ENCODE assay signal across 26 mouse cellular contexts in the genomic region with DNA sequence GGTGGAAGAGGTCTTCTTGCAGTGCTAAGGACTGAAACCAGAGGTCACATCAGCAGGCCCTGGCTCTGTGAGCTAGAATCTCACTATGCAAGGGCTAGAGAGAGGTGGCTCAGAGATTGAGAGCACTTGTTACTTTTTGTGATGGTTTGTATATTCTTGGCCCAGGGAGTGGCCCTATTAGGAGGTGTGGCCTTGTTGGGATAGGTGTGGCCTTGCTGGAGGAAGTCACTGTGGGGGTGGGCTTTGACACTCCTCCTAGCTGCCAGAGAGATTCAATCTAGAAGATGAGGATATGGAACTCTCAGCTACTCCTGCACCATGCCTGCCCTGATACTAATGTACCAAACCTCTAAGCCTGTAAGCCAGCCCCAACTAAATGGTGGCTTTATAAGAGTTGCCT. TPM values are rescaled to one million over a fixed set of nuclear protein-coding genes. Genes with fewer than 3 reads are reported as not detected.
DNase-seq lines count a peak whose midpoint lies in the region; ATAC-seq and TF ChIP-seq lines count a peak whose summit lies in the region.
"Had no signal": no experiment of that assay in that cellular context is flagged by ENCODE, and none has a peak within 500 bp of the region (broad histone marks: within the 10 kb centered on the region; RNA-seq: fewer than 3 reads in every experiment).

No protein-coding gene starts in this region.

- in situ Hi-C loops in ES-E14 (cut with MboI; ENCODE audit: low sequenced_read_pairs in 2 of 2, unreplicated experiment in 2 of 2), result no loop called here

- DNase-seq in heart, postnatal 4 days, result no peak
- DNase-seq in 416B (ENCODE audit: low read depth) (peak; percentile 31), ES-E14 (ENCODE audit: low read depth, low spot score) (peak; percentile 38)
- no peak for DNase-seq in liver, embryonic 11.5 days (ENCODE audit: low spot score)
- no peak for DNase-seq in adrenal gland, adult 2 months
- DNase-seq in cerebellum, adult 11-12 months, result no peak
- DNase-seq: adrenal gland, postnatal 36 days; cerebellum, adult 18-20 months; heart, adult 18-20 months; right cerebral cortex, postnatal 25 days; thymus, postnatal 25 days had no signal

- H3K4me3 ChIP-seq in heart, embryonic 11.5 days (ENCODE audit: low read depth, low read length), result no peak overlapping the region
- no peak overlapping the region for H3K4me3 ChIP-seq in ES-E14 (ENCODE audit: insufficient read depth in 1 of 2, low read depth in 1 of 2, low read length in 2 of 2, poor library complexity in 1 of 2, severe bottlenecking in 1 of 2)
- H3K4me3 ChIP-seq in liver, embryonic 11.5 days (ENCODE audit: low read depth, low read length), result no peak overlapping the region
- H3K4me3 ChIP-seq: forebrain, embryonic 12.5 days; limb, embryonic 15.5 days had no signal

- 0 out of 2 replicates have a peak overlapping the region, but pooled peaks have one; percentile 90 for H3K4me2 ChIP-seq in heart, embryonic 11.5 days
- peak overlapping the region; percentile 89; the same call in 1 of the 2 replicates for H3K4me2 ChIP-seq in liver, embryonic 11.5 days

- H3K4me1 ChIP-seq in heart, embryonic 11.5 days (ENCODE audit: control insufficient read depth, insufficient read depth, low read length), result peaks cover 6% of the 10 kb centered on the region
- H3K4me1 ChIP-seq in ES-E14 (ENCODE audit: control insufficient read depth in 2 of 2, insufficient read depth in 2 of 2, low read length in 2 of 2, poor library complexity in 1 of 2), result peaks cover 7 to 10% of the 10 kb centered on the region in 2 experiments
- H3K4me1 ChIP-seq in liver, embryonic 11.5 days (replicated peaks; ENCODE audit: control insufficient read depth, insufficient read depth, low read length), result peaks cover 15% of the 10 kb centered on the region

- H3K9me3 ChIP-seq in heart, embryonic 11.5 days (replicated peaks; ENCODE audit: control insufficient read depth, low read length), result no peaks in the 10 kb centered on the region
- no peaks in the 10 kb centered on the region for H3K9me3 ChIP-seq in ES-E14 (ENCODE audit: control insufficient read depth, insufficient read depth, low read depth, low read length)
- H3K9me3 ChIP-seq in liver, embryonic 11.5 days (ENCODE audit: control insufficient read depth, low read length), result no peaks in the 10 kb centered on the region
- H3K9me3 ChIP-seq: forebrain, embryonic 12.5 days; limb, embryonic 15.5 days; megakaryocyte, embryonic 14.5 days; midbrain, embryonic 15.5 days had no signal

- H3K36me3 ChIP-seq in heart, embryonic 11.5 days (ENCODE audit: control insufficient read depth, insufficient read depth, low read length), result 0 out of 2 replicates have a peak, but pooled peaks cover 3% of the 10 kb centered on the region
- peaks cover 6% of the 10 kb centered on the region; the same call in 1 of the 2 replicates for H3K36me3 ChIP-seq in ES-E14 (ENCODE audit: control insufficient read depth, insufficient read depth, low read length, poor library complexity, severe bottlenecking)
- H3K36me3 ChIP-seq in liver, embryonic 11.5 days (ENCODE audit: control insufficient read depth, insufficient read depth, low read length), result peaks cover 6% of the 10 kb centered on the region; the same call in 1 of the 2 replicates

- ATAC-seq in heart, embryonic 11.5 days (replicated peaks; ENCODE audit: insufficient number of reproducible peaks, low FRiP score, low TSS enrichment), result no peak
- no peak for ATAC-seq in liver, embryonic 11.5 days (replicated peaks; ENCODE audit: low FRiP score)
- ATAC-seq in monocyte, adult 5-6 weeks (replicated peaks; ENCODE audit: insufficient number of reproducible peaks, low FRiP score, low TSS enrichment, poor library complexity, severe bottlenecking), result no peak
- ATAC-seq: activated CD4-positive, CD25-positive, alpha-beta regulatory T cell, adult 4 months; hindbrain, embryonic 16.5 days; intestine, postnatal 0 days; midbrain, embryonic 15.5 days had no signal

- H3K27me3 ChIP-seq in heart, embryonic 11.5 days (ENCODE audit: control insufficient read depth, insufficient read depth, low read length), result no peaks in the 10 kb centered on the region
- no peaks in the 10 kb centered on the region for H3K27me3 ChIP-seq in liver, embryonic 11.5 days (replicated peaks; ENCODE audit: control insufficient read depth, insufficient read depth, low read length)
- H3K27me3 ChIP-seq: forebrain, embryonic 12.5 days; limb, embryonic 15.5 days; megakaryocyte, embryonic 14.5 days; midbrain, embryonic 15.5 days had no signal

- H3K27ac ChIP-seq in heart, embryonic 11.5 days (ENCODE audit: low read depth, low read length), result no peak overlapping the region
- no peak overlapping the region; the same call in 1 of the 2 replicates for H3K27ac ChIP-seq in ES-E14 (ENCODE audit: insufficient read depth, low read depth, low read length, poor library complexity, severe bottlenecking)
- no peak overlapping the region for H3K27ac ChIP-seq in liver, embryonic 11.5 days (ENCODE audit: low read depth, low read length)
- H3K27ac ChIP-seq: forebrain, embryonic 12.5 days; kidney, postnatal 0 days; limb, embryonic 15.5 days; midbrain, embryonic 15.5 days had no signal

- H3K9ac ChIP-seq in heart, embryonic 11.5 days (ENCODE audit: low read depth, low read length), result no peak overlapping the region
- no peak overlapping the region for H3K9ac ChIP-seq in ES-E14 (ENCODE audit: insufficient read depth, low read depth, low read length, poor library complexity, severe bottlenecking)
- no peak overlapping the region for H3K9ac ChIP-seq in liver, embryonic 11.5 days (ENCODE audit: low read depth, low read length)
- H3K9ac ChIP-seq: limb, embryonic 15.5 days; midbrain, embryonic 15.5 days had no signal

TF ChIP-seq in ES-E14, 5 proteins besides CTCF, POLR2A, EP300 and RAD21:
- TF ChIP-seq CHD2 (IDR thresholded peaks at IDR 0.05; ENCODE audit: low read depth, low read length) (no peak), HCFC1 (IDR thresholded peaks at IDR 0.05; ENCODE audit: borderline replicate concordance, insufficient read depth, low read length) (no peak), ZC3H11A (IDR thresholded peaks at IDR 0.05; ENCODE audit: borderline replicate concordance, low read depth, low read length) (no peak), MAFK (IDR thresholded peaks at IDR 0.05; ENCODE audit: insufficient read depth, low read depth, low read length) (no peak), ZNF384 (IDR thresholded peaks at IDR 0.05; ENCODE audit: low read depth, low read length) (no peak)

RNA-seq across cellular contexts. Expression of a gene that starts 1.8 kb away (rescaled TPM):
- polyA plus RNA-seq in heart, embryonic 11.5 days (2014; fragmentation: Nextera tagmentation; extraction: Ambion mirVana), result 50.9 and 56.5 TPM in 2 replicates
- 10 to 100 TPM; 23.1 to 24.3 TPM for total RNA-seq in heart, postnatal 4 days (2021)
- 22.3 and 33.3 TPM in 2 replicates for total RNA-seq in ES-E14 (2012; rRNA removed)
- polyA plus RNA-seq in liver, embryonic 11.5 days (2014; fragmentation: Nextera tagmentation; extraction: Ambion mirVana), result 65.0 and 70.5 TPM in 2 replicates
- total RNA-seq in monocyte, adult 5-6 weeks (2017), result 43.9 to 83.9 TPM (median 83.8 TPM) in 3 replicates
- 10 to 100 TPM; 48.9 to 54.2 TPM for total RNA-seq in adrenal gland, adult 2 months (2021)
- polyA plus RNA-seq in adrenal gland, adult 2 months (2012; rRNA removed), result 57.2 and 71.3 TPM in 2 replicates

RNA-seq across cellular contexts. Expression of a gene that starts 2.0 kb away (rescaled TPM):
- polyA plus RNA-seq in heart, embryonic 11.5 days (2014; fragmentation: Nextera tagmentation; extraction: Ambion mirVana), result 87.0 and 94.0 TPM in 2 replicates
- 10 to 100 TPM; 39.0 to 40.0 TPM for total RNA-seq in heart, postnatal 4 days (2021)
- total RNA-seq in ES-E14 (2012; rRNA removed), result 136 and 147 TPM in 2 replicates
- 151 and 170 TPM in 2 replicates for polyA plus RNA-seq in liver, embryonic 11.5 days (2014; fragmentation: Nextera tagmentation; extraction: Ambion mirVana)
- total RNA-seq in monocyte, adult 5-6 weeks (2017), result 42.5 to 56.5 TPM (median 51.3 TPM) in 3 replicates
- total RNA-seq in adrenal gland, adult 2 months (2021), result 10 to 100 TPM; 31.4 to 33.6 TPM
- polyA plus RNA-seq in adrenal gland, adult 2 months (2012; rRNA removed), result 18.9 and 19.6 TPM in 2 replicates

RNA-seq across cellular contexts. Expression of a gene that starts 49.5 kb away (rescaled TPM):
- 0.82 TPM in 1 of 2 replicates, not detected in the other for polyA plus RNA-seq in heart, embryonic 11.5 days (2014; fragmentation: Nextera tagmentation; extraction: Ambion mirVana)
- under 1 TPM; 0.59 to 0.60 TPM for total RNA-seq in heart, postnatal 4 days (2021)
- 0.49 TPM in 1 of 2 replicates, not detected in the other for total RNA-seq in ES-E14 (2012; rRNA removed)
- polyA plus RNA-seq in liver, embryonic 11.5 days (2014; fragmentation: Nextera tagmentation; extraction: Ambion mirVana), result not detected in 2 replicates
- not detected in 3 replicates for total RNA-seq in monocyte, adult 5-6 weeks (2017)
- total RNA-seq in adrenal gland, adult 2 months (2021), result not detected
- 0.34 and 0.64 TPM in 2 replicates for polyA plus RNA-seq in adrenal gland, adult 2 months (2012; rRNA removed)
- total RNA-seq: adrenal gland, postnatal 36 days; heart, adult 18-20 months; hematopoietic stem cell, adult 5-6 weeks; left cerebral cortex, postnatal 14 days; neutrophil, adult 5-6 weeks had no signal
- polyA plus RNA-seq: activated CD4-positive, CD25-positive, alpha-beta regulatory T cell, adult 4 months; forebrain, embryonic 12.5 days; intestine, postnatal 0 days; limb, embryonic 15.5 days; lung, embryonic 16.5 days; stomach, embryonic 16.5 days had no signal

RNA-seq across cellular contexts. Expression of a gene that starts 49.6 kb away (rescaled TPM):
- 514 and 562 TPM in 2 replicates for polyA plus RNA-seq in heart, embryonic 11.5 days (2014; fragmentation: Nextera tagmentation; extraction: Ambion mirVana)
- total RNA-seq in heart, postnatal 4 days (2021), result 1,000 to 10,000 TPM; 6,197 to 6,868 TPM
- total RNA-seq in ES-E14 (2012; rRNA removed), result 97.5 and 145 TPM in 2 replicates
- 5.0 and 6.4 TPM in 2 replicates for polyA plus RNA-seq in liver, embryonic 11.5 days (2014; fragmentation: Nextera tagmentation; extraction: Ambion mirVana)
- 1.0 TPM in 1 of 3 replicates, not detected in the others for total RNA-seq in monocyte, adult 5-6 weeks (2017)
- total RNA-seq in adrenal gland, adult 2 months (2021), result 100 to 1,000 TPM in 1 of 2 experiments, 10 to 100 TPM in 1; 51.1 to 150 TPM
- polyA plus RNA-seq in adrenal gland, adult 2 months (2012; rRNA removed), result 19.0 and 24.8 TPM in 2 replicates
- total RNA-seq: hematopoietic stem cell, adult 5-6 weeks; neutrophil, adult 5-6 weeks had no signal

Comparison
In these comparisons a context has a peak if more than half of its experiments do, and no peak if none do; other contexts are left out.
1. DNase-seq: peak in 416B (single experiment) and ES-E14 (single experiment); none in heart, postnatal 4 days (single experiment), liver, embryonic 11.5 days (single experiment), adrenal gland, adult 2 months (single experiment) and cerebellum, adult 11-12 months (single experiment).